Mouse (Mus musculus) frontal cortex, adult 2 months (tissue): Measurements from ENCODE around the gene 4632433K11Rik. TPM values are rescaled to one million over a fixed set of nuclear protein-coding genes. Genes with fewer than 3 reads are reported as not detected.
"Not testable (repeated sequence)": the region's sequence is repeated elsewhere in the genome, so short reads cannot be mapped to it uniquely, and the experiment has no call there.

Experiments
- DNase-seq, 2 experiments: peaks; one replicate each; pipeline ENCODE4 v3.0.0; 2022; ENCODE audit warnings: low spot score in 1 of 2; ENCODE audit errors: extremely low spot score in 1 of 2
- polyA plus RNA-seq: library from polyadenylated mRNA; depleted of rRNA; stranded (reverse); fragments of >200 nt; gene quantifications from 2 replicates; pipeline ENCODE4 v1.2.3, GENCODE M21; 2012; rRNA removed

The 4632433K11Rik gene
- polyA plus RNA-seq = not detected in 2 replicates

DNA sequence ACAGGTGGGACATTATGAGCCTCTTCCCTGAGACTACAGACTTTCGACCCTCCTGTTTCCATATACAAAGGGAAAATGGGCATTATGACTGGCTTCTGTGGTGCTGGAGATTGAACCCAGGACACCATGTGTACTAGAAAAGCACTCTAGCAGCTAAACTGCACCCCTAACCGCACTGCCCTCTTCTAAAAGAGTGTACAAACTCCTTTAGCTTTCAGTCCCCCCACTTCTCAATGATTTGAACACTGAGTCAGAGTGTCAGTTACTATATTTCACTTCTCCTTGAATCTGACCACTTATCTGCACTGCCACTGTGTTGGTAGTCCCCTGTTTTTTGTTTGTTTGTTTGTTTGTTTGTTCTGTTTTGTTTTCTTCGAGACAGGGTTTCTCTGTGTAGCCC lies at the start of gene 4632433K11Rik:
TSS of gene 4632433K11Rik (plus strand) at position 301 of the 400 bp plus-strand sequence.
- no peak for DNase-seq

GRCm38 (mm10) chr7:4988250-4988649 lies 45.7 kb upstream of the 4632433K11Rik start:
- DNase-seq = no peak

DNA sequence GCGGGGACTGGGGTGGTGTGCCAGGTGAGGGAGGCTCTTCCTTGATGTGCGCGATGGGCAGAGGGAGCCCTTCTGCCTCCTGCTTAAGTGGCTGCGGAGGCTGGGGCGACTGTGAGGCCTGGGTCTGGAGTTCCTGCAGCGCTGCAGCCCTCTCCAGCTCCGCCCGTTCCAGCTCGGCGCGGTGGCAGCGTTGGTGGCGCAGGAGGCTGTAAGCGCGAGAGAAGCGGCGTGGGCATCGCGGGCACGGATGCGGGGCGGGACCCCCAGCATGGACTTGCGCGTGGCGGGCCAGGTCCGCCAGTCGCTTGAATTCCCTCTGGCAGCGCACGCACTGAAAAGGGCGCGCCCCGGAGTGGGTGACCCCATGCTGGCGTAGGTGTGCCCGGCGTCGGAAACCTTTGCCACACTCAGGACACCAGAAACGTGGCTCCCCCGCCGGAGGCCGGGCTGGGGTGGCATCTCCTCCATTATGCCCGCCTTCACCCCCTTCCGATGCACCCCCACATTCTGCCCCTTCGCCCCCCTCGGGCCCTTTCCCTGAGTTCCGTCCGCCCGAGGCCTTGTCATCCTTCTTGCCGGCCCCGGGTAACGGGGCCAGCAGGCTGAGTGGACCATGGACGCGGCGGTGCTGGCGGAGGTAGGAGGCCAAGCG lies 40.4 kb upstream of the 4632433K11Rik start:
- DNase-seq = no peak

DNA sequence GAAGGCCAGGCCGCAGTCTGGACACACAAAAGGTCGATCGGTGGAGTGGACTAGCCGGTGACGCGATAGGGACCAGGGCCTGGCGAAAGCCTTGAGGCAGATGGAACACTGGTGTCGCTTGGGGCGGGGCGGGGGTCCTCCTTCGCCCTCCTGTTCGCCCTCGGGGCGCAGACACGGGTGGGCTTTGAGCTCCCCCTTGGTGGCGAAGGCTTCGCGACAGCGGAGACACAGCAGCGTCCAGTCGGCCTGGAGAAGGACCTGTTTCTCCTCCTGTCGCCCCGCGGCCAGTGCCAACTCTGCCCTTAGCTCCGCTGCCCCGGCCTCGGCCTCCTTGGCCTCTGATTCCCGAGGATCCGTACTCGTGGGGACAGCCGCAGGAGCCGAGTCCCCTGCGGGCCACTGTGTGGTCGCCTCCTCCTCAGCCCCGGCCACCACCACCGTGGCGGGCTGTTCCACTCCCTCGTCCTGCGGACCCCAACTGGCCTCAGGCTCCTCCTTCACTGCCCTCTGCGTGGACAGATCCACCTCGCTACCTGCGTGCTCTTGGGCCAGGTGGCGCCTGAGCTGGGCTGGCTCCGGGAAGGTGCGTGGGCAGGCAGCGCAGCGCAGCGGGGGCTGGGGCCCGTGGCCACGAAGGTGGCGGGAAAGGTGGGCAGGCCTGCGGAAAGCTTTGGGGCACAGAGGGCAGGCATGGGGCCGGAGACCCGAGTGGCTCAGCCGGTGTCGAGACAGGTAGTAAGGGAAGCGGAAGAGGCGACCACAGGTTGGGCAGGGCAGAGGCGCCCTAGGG lies 39.7 kb upstream of the 4632433K11Rik start:
- DNase-seq = no peak

GRCm38 (mm10) chr7:4995268-4996002 lies 38.5 kb upstream of the 4632433K11Rik start:
- no peak for DNase-seq

DNA sequence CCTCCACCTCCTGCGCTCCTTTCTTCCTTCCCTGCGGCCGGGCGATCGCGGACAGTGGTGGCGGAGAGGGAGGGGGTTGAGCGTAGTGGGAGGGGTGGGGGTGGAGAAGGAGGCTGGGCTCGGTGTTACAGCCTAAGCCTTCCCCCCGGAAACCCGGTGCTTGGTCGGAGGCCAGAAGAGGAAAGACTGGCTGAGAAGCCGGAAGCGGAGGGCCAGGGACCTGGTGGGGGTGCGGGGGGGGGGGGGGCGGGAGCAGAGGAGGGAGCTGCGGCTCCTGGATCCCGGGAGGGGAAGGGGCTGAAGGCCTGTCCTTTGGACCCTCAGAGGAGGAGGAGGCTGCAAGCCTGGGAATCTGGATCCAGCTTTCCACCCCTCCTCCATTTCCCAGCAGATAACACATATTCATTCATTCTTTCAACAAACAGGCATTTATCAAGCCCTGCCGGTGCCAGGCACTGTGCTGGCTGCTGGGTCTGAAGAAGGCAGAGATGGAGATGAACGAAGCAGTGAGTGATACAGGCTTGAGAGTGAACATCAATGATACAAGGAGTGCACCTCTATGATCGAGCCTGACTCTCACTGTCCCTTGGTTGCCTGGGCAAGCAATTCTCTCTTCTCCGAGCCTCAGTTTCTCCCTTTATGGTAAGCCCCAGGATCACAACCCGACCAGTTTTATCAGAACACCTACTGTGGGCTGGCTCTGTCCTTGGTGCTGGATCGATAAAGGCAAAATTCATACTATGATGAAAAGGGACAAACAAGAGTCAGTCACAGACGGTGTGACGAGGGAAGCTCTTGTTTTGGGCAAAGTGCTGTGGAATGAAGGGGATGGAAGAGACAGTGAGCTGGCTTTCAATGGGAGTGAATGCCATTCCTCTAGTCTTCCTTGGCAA lies 37.7 kb upstream of the 4632433K11Rik start, which contains the start of gene Zfp579:
TSS of gene Zfp579 (minus strand) at position 156 of the 893 bp plus-strand sequence.
- peak; percentile 79 to 97 for DNase-seq

GRCm38 (mm10) chr7:4996934-4997333 lies 37.0 kb upstream of the 4632433K11Rik start:
- DNase-seq = no peak

- DNase-seq = no peak
These were observed 34.0 kb upstream of the 4632433K11Rik start for GRCm38 (mm10) chr7:4999876-5000275.

DNA sequence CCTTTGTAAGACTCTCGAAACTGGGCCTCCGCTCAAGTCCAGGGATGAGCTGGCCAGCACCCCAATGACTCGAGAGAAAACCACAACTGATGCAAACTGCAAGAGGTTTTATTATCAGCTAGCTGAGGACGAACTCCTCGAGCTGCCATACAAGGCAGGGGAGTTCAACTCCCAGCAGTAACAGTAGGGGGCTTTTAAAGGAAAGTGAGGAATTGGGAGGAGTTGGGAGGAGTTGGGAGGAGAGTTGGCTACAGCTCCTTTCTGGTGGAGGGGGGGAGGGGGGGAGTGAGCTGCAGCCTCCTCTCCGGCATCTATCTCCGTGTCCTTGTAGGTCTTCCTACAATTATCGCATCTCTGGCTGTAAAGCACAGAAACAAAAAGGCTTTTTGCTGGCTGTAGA lies 31.0 kb upstream of the 4632433K11Rik start:
- not testable (repeated sequence) for DNase-seq

DNA sequence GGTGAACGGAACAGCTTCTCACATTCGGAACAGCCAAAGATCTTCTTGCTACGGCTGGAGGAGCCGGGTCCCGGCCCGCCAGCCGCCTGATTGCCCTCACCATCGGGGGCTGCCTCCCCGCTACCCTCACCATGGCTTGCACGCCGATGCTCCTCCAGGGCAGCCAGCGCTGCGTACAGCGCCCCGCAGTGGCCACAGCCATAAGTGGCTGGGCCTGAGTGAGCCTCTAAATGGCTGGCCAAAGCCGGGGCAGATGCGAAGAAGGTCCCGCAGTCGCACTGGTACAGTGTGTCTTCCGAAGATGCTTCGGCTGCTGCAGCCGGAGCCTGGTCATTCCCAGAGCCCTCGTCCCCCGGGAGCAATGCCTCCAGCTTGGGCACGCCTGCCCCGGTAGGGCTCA lies 25.7 kb upstream of the 4632433K11Rik start:
- DNase-seq = no peak

- no peak for DNase-seq
These were observed 21.0 kb upstream of the 4632433K11Rik start for GRCm38 (mm10) chr7:5012681-5013513.

- peak; percentile 95 to 99 for DNase-seq
These were observed 19.4 kb upstream of the 4632433K11Rik start, which contains the start of the genes Zfp524 and Fiz1 for GRCm38 (mm10) chr7:5014251-5015117. TSS of gene Zfp524 (plus strand) at chr7:5014415. TSS of gene Fiz1 (minus strand) at chr7:5014697.

DNA sequence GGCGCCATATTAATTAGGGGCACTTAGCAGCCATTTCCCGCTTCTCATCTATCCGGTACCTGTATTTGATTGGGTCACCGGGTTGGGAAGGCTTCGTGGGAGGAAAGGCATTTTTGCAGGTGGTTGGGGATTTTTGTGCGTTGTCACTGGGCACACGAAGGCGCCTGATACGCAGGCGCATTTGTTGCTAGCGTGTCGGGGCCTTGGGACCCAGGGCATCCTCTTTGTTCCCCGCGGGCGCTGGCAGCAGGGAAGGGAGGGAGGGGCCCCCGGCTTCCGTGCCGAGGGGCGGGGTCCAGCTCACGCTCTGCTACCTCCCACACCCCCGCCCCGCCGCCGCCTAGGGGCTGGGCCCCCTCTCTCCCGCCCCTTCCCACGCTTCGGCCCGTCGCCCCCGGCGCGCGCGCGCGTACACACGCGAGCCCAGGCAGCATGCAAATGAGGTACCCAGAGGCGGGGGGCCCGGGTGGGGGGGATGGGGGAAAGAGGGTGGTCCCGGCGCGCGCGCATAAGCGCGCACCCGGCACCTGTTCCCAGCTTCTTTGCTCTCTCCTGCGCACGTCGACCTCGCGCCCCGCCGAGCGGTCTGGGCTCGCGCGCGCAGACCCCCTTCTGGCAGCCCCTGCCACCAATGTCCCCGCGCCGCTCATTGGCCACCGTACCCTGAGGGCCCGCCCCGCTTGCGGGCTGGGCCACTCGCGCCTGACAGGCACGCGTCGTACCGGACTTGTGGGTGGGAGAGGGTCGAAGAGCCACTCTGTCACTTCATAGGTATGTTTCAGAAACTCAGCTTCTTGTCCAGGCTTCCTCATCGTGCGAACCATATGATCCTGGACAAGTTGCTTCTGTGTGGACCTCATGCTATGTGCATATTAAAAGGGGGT lies 18.6 kb upstream of the 4632433K11Rik start, which contains the start of gene Gm44973:
TSS of gene Gm44973 (plus strand) at position 379 of the 884 bp plus-strand sequence.
- peak; percentile 89 to 93 for DNase-seq

GRCm38 (mm10) chr7:5016057-5016456 lies 17.9 kb upstream of the 4632433K11Rik start:
- DNase-seq = no peak

- no peak for DNase-seq
These were observed 17.0 kb upstream of the 4632433K11Rik start for GRCm38 (mm10) chr7:5016920-5017319.

GRCm38 (mm10) chr7:5017352-5017751 lies 16.6 kb upstream of the 4632433K11Rik start:
- no peak for DNase-seq

GRCm38 (mm10) chr7:5017931-5018330 lies 16.0 kb upstream of the 4632433K11Rik start:
- DNase-seq = no peak
